Mouse (Mus musculus) hindbrain, embryonic 16.5 days (tissue): ENCODE data around the gene Dync1i2. TPM values are rescaled to one million over a fixed set of nuclear protein-coding genes. Genes with fewer than 3 reads are reported as not detected.
A peak's percentile ranks its signal among the peaks of the same experiment; 100 is the strongest.

Experiments
- ATAC-seq: fragments of 200-750 bp; cut with Nextera tagmentation; 2 replicates; pipeline ENCODE4 v1.8.0; 2017; ENCODE audit warnings: moderate TSS enrichment, moderate library complexity
- H3K27ac ChIP-seq: fragments of 300-500 bp; sonication (generic); 2 replicates; pipeline ENCODE4 v1.5.1; 2014; ENCODE audit warnings: low read depth, mild to moderate bottlenecking, control low read depth, low read length, moderate library complexity
- H3K27me3 ChIP-seq: fragments of 300-500 bp; sonication (generic); replicated peaks from 2 replicates; pipeline ENCODE4 v1.6.1; 2014; ENCODE audit warnings: low read length; ENCODE audit not compliant: control insufficient read depth, insufficient read depth
- H3K36me3 ChIP-seq: fragments of 300-500 bp; sonication (generic); 2 replicates; pipeline ENCODE4 v1.6.1; 2014; ENCODE audit warnings: mild to moderate bottlenecking, low read length, moderate library complexity, mixed read lengths; ENCODE audit not compliant: control insufficient read depth, insufficient read depth
- H3K4me1 ChIP-seq: fragments of 300-500 bp; sonication (generic); 2 replicates; pipeline ENCODE4 v1.6.1; 2014; ENCODE audit warnings: low read depth, low read length; ENCODE audit not compliant: control insufficient read depth, insufficient read depth
- H3K4me2 ChIP-seq: fragments of 300-500 bp; sonication (generic); 2 replicates; pipeline ENCODE4 v1.6.1; 2014; ENCODE audit warnings: mild to moderate bottlenecking, low read length, control low read depth, moderate library complexity
- H3K4me3 ChIP-seq: fragments of 300-500 bp; sonication (generic); 2 replicates; pipeline ENCODE4 v1.5.1; 2014; ENCODE audit warnings: mild to moderate bottlenecking, low read length, control low read depth, moderate library complexity
- H3K9ac ChIP-seq: fragments of 300-500 bp; sonication (generic); 2 replicates; pipeline ENCODE4 v1.6.1; 2014; ENCODE audit warnings: low read depth, mild to moderate bottlenecking, control low read depth, low read length, moderate library complexity
- H3K9me3 ChIP-seq: fragments of 300-500 bp; sonication (generic); 2 replicates; pipeline ENCODE4 v1.6.1; 2014; ENCODE audit warnings: mild to moderate bottlenecking, low read length, moderate library complexity; ENCODE audit not compliant: control insufficient read depth
- WGBS: fragments of 180-500 bp; shearing (Covaris S2); extraction: QIAGEN DNeasy Blood & Tissue Kit; methylation state at CpG from one replicate; pipeline ENCODE4 v1.1.7; 2014; 5-methylcytosine and 5-hydroxymethylcytosine counted together
- polyA plus RNA-seq: library from polyadenylated mRNA; unstranded; fragments of >200 nt; fragmentation: Nextera tagmentation; extraction: Ambion mirVana; gene quantifications from 2 replicates; pipeline ENCODE4 v1.2.1, GENCODE M21; 2015

The Dync1i2 gene
- polyA plus RNA-seq, 1 experiment from 2014 or later: 145 TPM

DNA sequence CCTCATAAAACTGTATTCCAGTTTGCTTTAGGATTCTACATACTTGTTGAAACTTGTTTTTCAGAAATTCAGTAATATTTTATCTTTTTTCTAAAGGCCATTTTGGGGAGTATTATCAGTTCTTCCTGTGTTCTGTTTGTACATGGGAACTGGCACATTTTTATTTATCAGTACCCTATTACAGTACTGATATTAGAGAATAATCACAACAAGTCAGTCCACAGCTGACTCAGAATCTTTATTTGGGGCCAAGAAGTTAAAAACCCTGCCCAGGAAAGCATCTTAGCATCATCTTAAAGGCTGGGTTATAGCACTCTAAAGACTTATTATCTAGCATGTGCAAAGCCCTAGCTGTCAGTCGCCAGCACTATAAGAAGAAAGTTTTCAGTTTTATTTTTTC is 18.1 kb downstream of the Dync1i2 start:
- 87% methylated on average over 1 of the region's 1 CpGs for WGBS
- no peak overlapping the region for H3K27ac ChIP-seq
- no peak overlapping the region for H3K4me3 ChIP-seq
- 0 out of 2 replicates have a peak, but pooled peaks cover 2% of the 10 kb centered on the region for H3K36me3 ChIP-seq
- no peaks in the 10 kb centered on the region for H3K4me1 ChIP-seq
- H3K9me3 ChIP-seq: no peaks in the 10 kb centered on the region
- ATAC-seq: no peak
- H3K4me2 ChIP-seq: no peak overlapping the region
- no peak overlapping the region for H3K9ac ChIP-seq
- no peaks in the 10 kb centered on the region for H3K27me3 ChIP-seq

GRCm38 (mm10) chr2:71231951-71232350 is 20.4 kb downstream of the Dync1i2 start:
- peaks cover 9% of the 10 kb centered on the region for H3K36me3 ChIP-seq

GRCm38 (mm10) chr2:71232976-71233375 is 21.5 kb downstream of the Dync1i2 start:
- no peaks in the 10 kb centered on the region for H3K9me3 ChIP-seq
- H3K4me3 ChIP-seq: no peak overlapping the region
- 78% methylated on average over 2 of the region's 2 CpGs for WGBS
- H3K4me2 ChIP-seq: no peak overlapping the region
- ATAC-seq: no peak
- peaks cover 12% of the 10 kb centered on the region for H3K36me3 ChIP-seq
- H3K27ac ChIP-seq: no peak overlapping the region
- no peaks in the 10 kb centered on the region for H3K27me3 ChIP-seq
- no peak overlapping the region for H3K9ac ChIP-seq
- no peaks in the 10 kb centered on the region for H3K4me1 ChIP-seq

More at GRCm38 (mm10) chr2:71231951-71232350, 20.4 kb downstream of the Dync1i2 start:
- H3K4me1 ChIP-seq: no peaks in the 10 kb centered on the region
- no peaks in the 10 kb centered on the region for H3K27me3 ChIP-seq
- no peaks in the 10 kb centered on the region for H3K9me3 ChIP-seq
- no peak overlapping the region for H3K4me2 ChIP-seq
- H3K9ac ChIP-seq: no peak overlapping the region
- ATAC-seq: no peak
- no peak overlapping the region for H3K27ac ChIP-seq
- WGBS: 91% methylated on average over 5 of the region's 5 CpGs
- no peak overlapping the region for H3K4me3 ChIP-seq

- 95% methylated on average over 4 of the region's 4 CpGs for WGBS
- Histone ChIP-seq H3K9me3 (no peaks in the 10 kb centered on the region), H3K4me1 (no peaks in the 10 kb centered on the region), H3K4me2 (no peak overlapping the region), H3K9ac (no peak overlapping the region), H3K27ac (no peak overlapping the region), H3K27me3 (no peaks in the 10 kb centered on the region), H3K36me3 (peaks cover 10% of the 10 kb centered on the region), H3K4me3 (no peak overlapping the region)
- ATAC-seq: no peak
Measured at GRCm38 (mm10) chr2:71235420-71235819, 23.9 kb downstream of the Dync1i2 start.

DNA sequence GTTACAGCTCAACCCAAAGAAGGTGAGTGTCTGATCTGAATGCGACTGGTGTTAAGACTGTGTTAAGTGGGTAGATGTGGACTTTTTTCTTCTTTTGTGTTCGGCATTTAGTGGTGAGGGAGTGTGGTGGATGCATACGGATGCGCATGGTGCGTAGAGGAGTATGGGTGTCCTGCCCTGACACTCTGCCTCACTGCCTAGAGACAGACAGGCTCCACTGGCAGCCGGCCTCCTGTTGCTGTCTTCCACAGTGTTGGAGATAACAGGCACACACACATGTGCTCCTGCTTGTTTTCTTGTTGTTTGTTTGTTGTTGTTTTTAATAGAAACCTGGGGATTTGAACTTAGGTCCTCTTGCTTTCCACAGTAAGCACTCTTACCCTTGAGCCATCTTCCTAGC is 24.5 kb downstream of the Dync1i2 start:
- Histone ChIP-seq H3K4me1 (no peaks in the 10 kb centered on the region), H3K27ac (no peak overlapping the region), H3K4me2 (no peak overlapping the region), H3K4me3 (no peak overlapping the region), H3K9me3 (no peaks in the 10 kb centered on the region), H3K36me3 (peaks cover 10% of the 10 kb centered on the region), H3K9ac (no peak overlapping the region), H3K27me3 (no peaks in the 10 kb centered on the region)
- 95% methylated on average over 6 of the region's 6 CpGs for WGBS
- no peak for ATAC-seq

DNA sequence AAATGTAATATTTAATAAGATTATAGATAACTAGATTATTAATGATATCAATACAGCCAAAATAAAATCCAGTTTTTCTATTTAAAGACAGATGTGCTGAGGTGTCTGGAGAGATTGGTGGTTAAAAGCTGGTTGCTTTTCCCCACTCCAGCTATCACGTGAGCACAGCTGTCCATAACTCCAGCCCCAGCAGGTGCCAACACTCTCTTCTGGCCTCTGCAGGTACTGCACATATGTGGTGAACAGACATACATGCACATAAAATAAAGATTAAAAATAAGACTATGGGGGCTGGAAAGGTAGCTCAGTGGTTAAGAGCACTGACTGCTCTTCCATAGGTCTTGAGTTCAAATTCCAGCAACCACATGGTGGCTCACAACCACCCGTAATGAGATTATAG is 30.0 kb downstream of the Dync1i2 start:
- Histone ChIP-seq H3K4me1 (peaks cover 11% of the 10 kb centered on the region), H3K9ac (no peak overlapping the region), H3K27me3 (no peaks in the 10 kb centered on the region), H3K36me3 (peaks cover 3% of the 10 kb centered on the region), H3K4me3 (no peak overlapping the region), H3K27ac (no peak overlapping the region), H3K9me3 (no peaks in the 10 kb centered on the region), H3K4me2 (no peak overlapping the region)
- ATAC-seq: no peak
- 89% methylated on average over 2 of the region's 2 CpGs for WGBS

- Histone ChIP-seq H3K9ac (no peak overlapping the region), H3K27me3 (no peaks in the 10 kb centered on the region), H3K36me3 (peaks cover 3% of the 10 kb centered on the region), H3K9me3 (no peaks in the 10 kb centered on the region), H3K4me2 (no peak overlapping the region), H3K27ac (no peak overlapping the region), H3K4me3 (no peak overlapping the region), H3K4me1 (peaks cover 11% of the 10 kb centered on the region)
- ATAC-seq: no peak
- WGBS: 81% methylated on average over 3 of the region's 3 CpGs
Measured at GRCm38 (mm10) chr2:71242180-71242579, 30.7 kb downstream of the Dync1i2 start.

DNA sequence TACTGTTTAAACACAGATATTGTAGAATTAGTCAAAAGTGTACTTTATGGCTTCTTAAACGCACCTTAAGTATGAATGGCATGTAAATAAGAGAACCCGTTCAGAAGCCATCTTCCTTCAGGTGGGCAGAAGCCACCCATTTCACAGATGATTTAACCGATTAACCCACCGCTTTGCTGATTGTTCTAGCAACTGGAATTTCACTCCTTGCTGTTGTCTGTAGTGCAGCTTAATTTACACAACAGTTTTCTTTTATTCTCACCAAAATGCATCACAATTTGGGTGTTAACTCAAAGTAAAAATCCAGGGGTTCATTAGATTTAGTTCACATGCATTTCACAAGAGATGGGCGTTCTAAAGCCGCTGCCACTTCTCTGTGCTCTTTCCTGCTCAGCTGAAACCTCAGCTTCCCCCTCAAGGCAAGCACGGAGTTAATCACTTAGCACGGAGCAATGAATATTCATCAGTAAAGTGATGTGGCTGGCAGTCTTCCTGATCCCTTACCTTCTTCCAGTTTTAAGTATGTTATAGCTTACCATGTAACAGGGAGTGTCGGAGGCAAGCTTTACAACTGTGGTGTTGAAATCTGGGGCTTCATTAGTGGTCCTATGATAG is 31.7 kb downstream of the Dync1i2 start:
- H3K36me3 ChIP-seq: peaks cover 4% of the 10 kb centered on the region
- H3K27ac ChIP-seq: no peak overlapping the region

DNA sequence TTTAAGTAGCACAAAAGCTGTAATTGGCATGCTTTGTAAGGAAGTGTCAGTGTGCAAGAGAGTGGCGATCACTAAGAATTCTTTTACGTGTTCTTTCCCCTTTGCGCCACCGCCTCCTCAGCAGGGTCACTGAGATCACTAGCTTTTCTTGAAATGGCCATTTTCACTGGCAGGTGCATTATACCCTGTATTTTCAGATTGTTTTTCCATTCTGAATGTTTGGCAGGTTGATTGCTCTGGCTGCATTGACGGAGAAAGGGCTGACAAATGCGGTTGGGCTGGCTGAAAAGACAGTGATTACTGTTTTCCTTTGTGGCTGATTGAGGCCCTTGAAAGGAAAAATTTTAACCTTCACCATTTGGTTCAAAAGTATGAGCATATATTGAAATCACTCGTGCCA is 33.3 kb downstream of the Dync1i2 start:
- Histone ChIP-seq H3K4me3 (no peak overlapping the region), H3K4me1 (peaks cover 11% of the 10 kb centered on the region), H3K9me3 (no peaks in the 10 kb centered on the region), H3K27ac (peak overlapping the region; percentile 67), H3K36me3 (peaks cover 10% of the 10 kb centered on the region), H3K9ac (no peak overlapping the region), H3K4me2 (no peak overlapping the region), H3K27me3 (no peaks in the 10 kb centered on the region)
- WGBS: 48% methylated on average over 7 of the region's 7 CpGs
- no peak for ATAC-seq

More for the DNA sequence above, 31.7 kb downstream of the Dync1i2 start:
- Histone ChIP-seq H3K9ac (no peak overlapping the region), H3K4me1 (peaks cover 11% of the 10 kb centered on the region), H3K9me3 (no peaks in the 10 kb centered on the region), H3K27me3 (no peaks in the 10 kb centered on the region), H3K4me3 (no peak overlapping the region), H3K4me2 (no peak overlapping the region)
- 54% methylated on average over 9 of the region's 9 CpGs for WGBS
- ATAC-seq: no peak
